Mouse (Mus musculus) lung, embryonic 14.5 days (tissue): ENCODE measurements at regions not wholly inside any gene's neighbourhood (a gene's known extent, or its start where the extent isn't known, plus 50 kb on each side); places are given as distances from the start of the nearest gene placed in this dataset.
A peak's percentile ranks its signal among the peaks of the same experiment; 100 is the strongest.

Experiments used
- ATAC-seq: fragments of 200-750 bp; cut with Nextera tagmentation; 2 replicates; pipeline ENCODE4 v1.8.0; 2017; ENCODE audit warnings: mild to moderate bottlenecking, moderate TSS enrichment, moderate library complexity; ENCODE audit not compliant: insufficient read depth
- DNase-seq: peaks from one replicate; pipeline ENCODE4 v3.0.0-alpha.2; 2015
- H3K27ac ChIP-seq: fragments of 300-500 bp; sonication (generic); 2 replicates; pipeline ENCODE4 v1.5.1; 2014; ENCODE audit warnings: low read depth, mild to moderate bottlenecking, moderate library complexity
- H3K27me3 ChIP-seq: fragments of 300-500 bp; sonication (generic); 2 replicates; pipeline ENCODE4 v1.6.1; 2014; ENCODE audit warnings: low read length, control low read depth; ENCODE audit not compliant: insufficient read depth
- H3K36me3 ChIP-seq: fragments of 300-500 bp; sonication (generic); 2 replicates; pipeline ENCODE4 v1.6.1; 2014; ENCODE audit warnings: control low read depth; ENCODE audit not compliant: insufficient read depth
- H3K4me1 ChIP-seq: fragments of 300-500 bp; sonication (generic); 2 replicates; pipeline ENCODE4 v1.6.1; 2014; ENCODE audit warnings: antibody characterized with exemption, control low read depth; ENCODE audit not compliant: insufficient read depth
- H3K4me2 ChIP-seq: fragments of 300-500 bp; sonication (generic); 2 replicates; pipeline ENCODE4 v1.6.1; 2014; ENCODE audit warnings: mild to moderate bottlenecking
- H3K4me3 ChIP-seq: fragments of 300-500 bp; sonication (generic); 2 replicates; pipeline ENCODE4 v1.5.1; 2014; ENCODE audit warnings: low read depth, low read length
- H3K9ac ChIP-seq: fragments of 300-500 bp; sonication (generic); 2 replicates; pipeline ENCODE4 v1.6.1; 2014
- H3K9me3 ChIP-seq: fragments of 300-500 bp; sonication (generic); 2 replicates; pipeline ENCODE4 v1.6.1; 2016; ENCODE audit warnings: low read depth, low read length, control low read depth
- CTCF ChIP-seq: IDR thresholded peaks from 2 replicates; pipeline ENCODE4 v1.5.1; 2016; ENCODE audit warnings: antibody characterized with exemption, low read depth
- WGBS: fragments of 180-500 bp; shearing (Covaris S2); extraction: QIAGEN DNeasy Blood & Tissue Kit; methylation state at CpG from one replicate; pipeline ENCODE4 v1.1.7; 2014; 5-methylcytosine and 5-hydroxymethylcytosine counted together

- H3K4me2 ChIP-seq, result no peak overlapping the region
- WGBS, result 56% methylated on average over 1 of the region's 1 CpGs
- no peak overlapping the region for H3K27ac ChIP-seq
- no peak for TF ChIP-seq CTCF
- no peak for ATAC-seq
- H3K4me1 ChIP-seq, result no peaks in the 10 kb centered on the region
- H3K9me3 ChIP-seq, result no peaks in the 10 kb centered on the region
- no peak for DNase-seq
- H3K9ac ChIP-seq, result no peak overlapping the region
- H3K36me3 ChIP-seq, result no peaks in the 10 kb centered on the region
- H3K4me3 ChIP-seq, result no peak overlapping the region
- H3K27me3 ChIP-seq, result no peaks in the 10 kb centered on the region
Measured at GRCm38 (mm10) chr5:16991518-16991917, 199.9 kb downstream of the Gm28710 start.

GRCm38 (mm10) chr5:16999183-16999582 is 207.6 kb downstream of the Gm28710 start:
- ATAC-seq (no peak), DNase-seq (no peak)

GRCm38 (mm10) chr5:17006807-17007522 is 215.4 kb downstream of the Gm28710 start:
- H3K36me3 ChIP-seq, result no peaks in the 10 kb centered on the region
- H3K9ac ChIP-seq, result no peak overlapping the region
- no peaks in the 10 kb centered on the region for H3K4me1 ChIP-seq
- no peak overlapping the region for H3K4me3 ChIP-seq
- H3K27me3 ChIP-seq, result no peaks in the 10 kb centered on the region
- no peak overlapping the region for H3K27ac ChIP-seq
- H3K9me3 ChIP-seq, result no peaks in the 10 kb centered on the region
- ATAC-seq (no peak; the same call in 1 of the 2 replicates), DNase-seq (no peak)
- H3K4me2 ChIP-seq, result no peak overlapping the region
- WGBS, result 54% methylated on average over 3 of the region's 3 CpGs
- TF ChIP-seq CTCF, result no peak

More at GRCm38 (mm10) chr5:16999183-16999582, 207.6 kb downstream of the Gm28710 start:
- H3K36me3 ChIP-seq, result no peaks in the 10 kb centered on the region
- WGBS, result 36% methylated on average over 2 of the region's 2 CpGs
- H3K9ac ChIP-seq, result no peak overlapping the region
- TF ChIP-seq CTCF, result no peak
- H3K9me3 ChIP-seq, result no peaks in the 10 kb centered on the region
- H3K4me1 ChIP-seq, result no peaks in the 10 kb centered on the region
- no peak overlapping the region for H3K4me3 ChIP-seq
- no peak overlapping the region for H3K4me2 ChIP-seq
- H3K27me3 ChIP-seq, result no peaks in the 10 kb centered on the region
- H3K27ac ChIP-seq, result no peak overlapping the region

DNA sequence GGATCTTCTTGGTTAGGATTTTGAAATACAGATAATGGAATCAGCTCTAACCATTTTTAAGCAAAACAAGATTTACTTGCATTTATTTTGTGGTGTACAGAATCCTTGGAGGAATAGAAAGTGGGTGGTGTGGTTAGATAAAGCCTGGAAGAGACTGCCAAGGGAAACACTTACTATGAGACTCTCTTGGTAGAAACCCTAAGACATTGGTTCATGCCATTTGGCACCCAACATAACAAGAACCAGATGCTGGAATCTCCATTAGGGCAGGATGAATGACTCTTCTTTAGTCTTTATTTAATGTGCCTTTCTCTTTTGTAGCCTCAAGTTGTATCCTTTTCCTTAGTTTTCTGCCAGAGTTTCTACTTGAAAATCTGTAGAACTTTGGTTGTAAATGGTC is 230.0 kb downstream of the Gm28710 start:
- Histone ChIP-seq H3K9ac (no peak overlapping the region), H3K27me3 (no peaks in the 10 kb centered on the region), H3K4me3 (no peak overlapping the region), H3K4me2 (no peak overlapping the region), H3K9me3 (no peaks in the 10 kb centered on the region), H3K4me1 (no peaks in the 10 kb centered on the region), H3K27ac (no peak overlapping the region), H3K36me3 (no peaks in the 10 kb centered on the region)
- ATAC-seq (no peak), DNase-seq (no peak)
- TF ChIP-seq CTCF, result no peak

DNA sequence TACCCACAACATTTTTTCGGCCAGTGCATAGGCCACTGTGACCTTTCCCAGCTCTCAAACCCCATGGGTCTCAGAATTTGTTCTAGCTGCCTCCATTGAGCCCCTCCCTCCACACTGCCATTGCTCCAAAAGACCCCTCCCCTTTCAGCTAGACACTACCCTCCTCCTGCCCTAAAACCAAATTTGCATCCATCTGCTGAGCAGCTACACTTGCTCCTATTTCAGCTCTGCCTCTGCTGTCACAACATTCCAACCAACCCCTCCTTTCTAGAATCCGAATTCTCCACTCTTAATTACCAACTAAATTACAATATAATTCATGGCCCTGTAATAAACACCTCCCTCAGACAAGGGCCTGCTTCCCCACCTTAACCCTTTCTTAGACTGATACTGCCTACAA is 262.3 kb downstream of the Gm28710 start:
- DNase-seq (no peak), ATAC-seq (no peak)
- TF ChIP-seq CTCF, result no peak
- Histone ChIP-seq H3K9me3 (no peaks in the 10 kb centered on the region), H3K36me3 (no peaks in the 10 kb centered on the region), H3K9ac (no peak overlapping the region), H3K4me1 (no peaks in the 10 kb centered on the region), H3K4me2 (no peak overlapping the region), H3K27ac (no peak overlapping the region), H3K27me3 (no peaks in the 10 kb centered on the region), H3K4me3 (no peak overlapping the region)
- 61% methylated on average over 2 of the region's 2 CpGs for WGBS

DNA sequence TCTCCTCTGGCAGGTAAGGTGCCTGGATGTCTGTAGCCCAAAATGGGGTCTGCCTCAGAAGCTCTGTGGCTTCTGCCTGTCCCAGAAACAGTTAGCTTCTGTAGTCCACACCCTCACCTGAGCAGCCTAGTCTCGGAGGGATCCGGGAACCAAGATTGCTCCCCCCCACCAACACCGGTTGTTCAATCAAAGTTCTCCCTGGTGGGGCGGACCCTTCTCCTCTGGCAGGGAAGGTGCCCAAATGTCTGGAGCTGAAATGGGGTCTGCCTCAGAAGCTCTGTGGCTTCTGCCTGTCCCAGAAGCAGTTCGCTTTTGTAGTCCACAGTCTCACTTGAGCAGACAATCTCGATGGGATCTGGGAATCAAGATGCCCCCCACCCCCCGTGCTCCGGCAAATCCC is 273.0 kb downstream of the Gm28710 start:
- Histone ChIP-seq H3K4me3 (no peak overlapping the region), H3K27ac (no peak overlapping the region), H3K27me3 (no peaks in the 10 kb centered on the region), H3K9me3 (no peaks in the 10 kb centered on the region), H3K4me2 (no peak overlapping the region), H3K9ac (no peak overlapping the region), H3K4me1 (no peaks in the 10 kb centered on the region), H3K36me3 (no peaks in the 10 kb centered on the region)
- 91% methylated on average over 8 of the region's 8 CpGs for WGBS
- ATAC-seq (no peak), DNase-seq (no peak)
- no peak for TF ChIP-seq CTCF

DNA sequence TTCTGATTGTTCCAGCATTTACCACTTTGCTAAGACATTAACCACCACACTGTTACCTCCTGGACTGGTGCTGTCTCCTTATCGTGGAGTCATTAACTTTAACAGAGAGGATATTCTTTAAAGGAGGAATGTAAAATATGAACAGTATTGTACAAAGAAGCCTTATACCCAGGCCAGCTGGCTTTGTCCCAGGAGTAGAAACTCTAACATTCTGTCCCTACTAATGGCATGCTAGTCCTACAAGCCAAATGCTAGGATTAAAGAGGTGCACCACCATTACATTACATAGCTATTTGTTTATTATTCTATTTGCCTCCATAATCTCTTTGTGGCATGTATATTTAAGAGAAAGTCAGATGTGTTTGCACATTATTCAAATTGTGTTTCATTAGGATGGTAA is 288.8 kb downstream of the Gm28710 start:
- no peak overlapping the region for H3K4me2 ChIP-seq
- ATAC-seq, result no peak
- H3K27ac ChIP-seq, result no peak overlapping the region
- no peak overlapping the region for H3K9ac ChIP-seq
- H3K4me1 ChIP-seq, result no peaks in the 10 kb centered on the region
- no peaks in the 10 kb centered on the region for H3K36me3 ChIP-seq
- 47% methylated on average over 1 of the region's 1 CpGs for WGBS
- no peaks in the 10 kb centered on the region for H3K27me3 ChIP-seq
- peak; percentile 31 for DNase-seq
- H3K9me3 ChIP-seq, result no peaks in the 10 kb centered on the region
- H3K4me3 ChIP-seq, result no peak overlapping the region
- TF ChIP-seq CTCF, result no peak
